Mouse (Mus musculus): ENCODE data around the gene Blmh.

DNA sequence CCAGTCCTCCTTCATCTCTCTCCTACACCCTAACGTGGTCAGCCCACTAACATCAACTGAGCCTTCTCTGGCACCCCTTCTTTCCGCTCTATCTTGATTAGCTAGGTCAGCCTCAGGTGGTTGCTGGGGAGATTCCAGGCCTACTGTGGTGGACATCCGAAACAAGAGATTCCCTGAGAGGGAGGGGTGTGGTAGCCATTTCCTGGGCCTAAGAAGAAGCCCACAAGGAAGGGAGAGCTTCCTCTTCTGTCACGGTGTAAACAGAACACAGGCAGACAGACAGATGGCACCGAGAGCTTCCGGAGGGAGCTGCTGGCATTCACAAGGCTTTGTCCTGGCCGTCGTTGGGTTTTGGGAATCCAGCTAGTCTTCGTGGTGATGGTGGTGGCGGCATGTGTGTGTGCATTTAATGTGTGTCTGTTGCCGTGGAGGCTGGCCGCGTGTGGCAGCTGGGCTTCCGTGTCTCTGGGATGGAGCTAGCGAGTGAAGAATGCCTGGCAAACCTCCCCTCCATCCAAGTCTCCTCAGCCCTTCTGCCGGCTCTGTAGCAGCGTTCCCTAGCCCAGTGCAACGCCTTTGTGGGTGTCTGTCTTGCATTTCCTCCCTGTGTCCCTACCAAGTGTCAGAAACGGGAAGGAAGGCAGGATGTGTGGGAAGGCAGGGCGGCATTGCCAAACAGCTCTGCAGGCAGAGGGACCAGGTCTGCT, 71.5 kb downstream of the Blmh start:
- TF ChIP-seq CTCF (IDR thresholded peaks at IDR 0.05): no peak
- TF ChIP-seq EP300 (IDR thresholded peaks at IDR 0.05): no peak
